Mouse (Mus musculus): ENCODE data around the gene Rab14. TPM values are rescaled to one million over a fixed set of nuclear protein-coding genes. Genes with fewer than 3 reads are reported as not detected.
A peak's percentile ranks its signal among the peaks of the same experiment; 100 is the strongest.

The Rab14 gene
- polyA plus RNA-seq, 1 experiment from 2014 or later: 426 TPM

GRCm38 (mm10) chr2:35208054-35208453 is 7.1 kb upstream of the Rab14 start:
- Histone ChIP-seq H3K27me3 (ENCODE audit: control insufficient read depth, insufficient read depth, low read length) (no peaks in the 10 kb centered on the region), H3K9me3 (ENCODE audit: control insufficient read depth, low read length) (no peaks in the 10 kb centered on the region), H3K27ac (ENCODE audit: low read depth, low read length) (no peak overlapping the region), H3K36me3 (ENCODE audit: control insufficient read depth, insufficient read depth, low read length) (no peaks in the 10 kb centered on the region), H3K9ac (replicated peaks; ENCODE audit: low read depth, low read length) (no peak overlapping the region), H3K4me1 (ENCODE audit: control insufficient read depth, insufficient read depth, low read length) (no peaks in the 10 kb centered on the region), H3K4me3 (ENCODE audit: low read depth, low read length) (no peak overlapping the region), H3K4me2 (ENCODE audit: low read depth, low read length) (no peak overlapping the region)
- 90% methylated on average over 3 of the region's 3 CpGs for WGBS
- ATAC-seq (ENCODE audit: low read depth): no peak

DNA sequence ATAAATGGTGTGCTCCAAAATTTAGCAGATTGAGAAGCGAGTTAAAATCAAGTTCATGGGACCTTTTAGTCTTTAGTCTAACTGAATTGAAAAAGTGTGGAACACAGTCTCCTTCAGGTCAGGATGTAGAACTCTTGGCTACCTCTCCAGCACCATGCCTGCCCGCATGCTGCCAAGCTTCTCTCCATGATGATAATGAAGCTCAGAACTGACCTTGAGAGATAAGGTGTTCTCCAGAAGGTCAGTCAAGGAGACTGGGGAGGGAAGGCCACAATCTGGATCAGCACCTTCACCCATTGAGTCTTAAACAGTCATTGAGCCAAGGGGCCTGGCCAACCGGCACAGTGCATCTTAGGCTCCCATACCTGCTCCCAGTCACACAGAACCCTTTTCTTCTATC is 5.8 kb upstream of the Rab14 start:
- H3K27me3 ChIP-seq (ENCODE audit: control insufficient read depth, insufficient read depth, low read length): no peaks in the 10 kb centered on the region
- H3K4me2 ChIP-seq (ENCODE audit: low read depth, low read length): no peak overlapping the region
- no peak overlapping the region for H3K4me3 ChIP-seq (ENCODE audit: low read depth, low read length)
- WGBS: 93% methylated on average over 3 of the region's 3 CpGs
- no peaks in the 10 kb centered on the region for H3K36me3 ChIP-seq (ENCODE audit: control insufficient read depth, insufficient read depth, low read length)
- no peak overlapping the region for H3K9ac ChIP-seq (replicated peaks; ENCODE audit: low read depth, low read length)
- H3K9me3 ChIP-seq (ENCODE audit: control insufficient read depth, low read length): no peaks in the 10 kb centered on the region
- no peaks in the 10 kb centered on the region for H3K4me1 ChIP-seq (ENCODE audit: control insufficient read depth, insufficient read depth, low read length)
- no peak overlapping the region for H3K27ac ChIP-seq (ENCODE audit: low read depth, low read length)
- ATAC-seq (ENCODE audit: low read depth): no peak

DNA sequence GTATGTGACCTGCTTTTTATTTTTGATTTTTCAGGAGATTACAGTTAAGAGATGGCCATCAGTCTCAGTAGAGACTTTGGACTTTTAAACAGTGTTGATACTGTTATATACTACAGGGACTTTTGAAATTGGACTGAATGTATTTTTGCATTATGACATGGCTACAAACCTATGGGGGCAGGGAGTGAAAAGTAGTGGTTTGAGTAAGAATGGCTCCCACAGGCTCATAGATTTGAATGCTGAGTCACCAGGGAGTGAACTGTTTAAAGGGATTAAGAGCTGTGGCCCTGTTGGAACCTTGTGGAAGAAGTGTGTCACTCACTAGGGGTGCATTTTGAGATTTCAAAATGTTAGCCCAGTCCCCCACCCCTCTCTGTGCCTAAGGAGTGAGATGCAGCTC is 2.8 kb upstream of the Rab14 start:
- no peak overlapping the region for H3K4me2 ChIP-seq (ENCODE audit: low read depth, low read length)
- H3K36me3 ChIP-seq (ENCODE audit: control insufficient read depth, insufficient read depth, low read length): no peaks in the 10 kb centered on the region
- no peaks in the 10 kb centered on the region for H3K27me3 ChIP-seq (ENCODE audit: control insufficient read depth, insufficient read depth, low read length)
- no peak overlapping the region for H3K9ac ChIP-seq (replicated peaks; ENCODE audit: low read depth, low read length)
- ATAC-seq (ENCODE audit: low read depth): no peak
- H3K4me3 ChIP-seq (ENCODE audit: low read depth, low read length): no peak overlapping the region
- no peaks in the 10 kb centered on the region for H3K9me3 ChIP-seq (ENCODE audit: control insufficient read depth, low read length)
- no peak overlapping the region for H3K27ac ChIP-seq (ENCODE audit: low read depth, low read length)
- peaks cover 7% of the 10 kb centered on the region; the same call in 1 of the 2 replicates for H3K4me1 ChIP-seq (ENCODE audit: control insufficient read depth, insufficient read depth, low read length)

DNA sequence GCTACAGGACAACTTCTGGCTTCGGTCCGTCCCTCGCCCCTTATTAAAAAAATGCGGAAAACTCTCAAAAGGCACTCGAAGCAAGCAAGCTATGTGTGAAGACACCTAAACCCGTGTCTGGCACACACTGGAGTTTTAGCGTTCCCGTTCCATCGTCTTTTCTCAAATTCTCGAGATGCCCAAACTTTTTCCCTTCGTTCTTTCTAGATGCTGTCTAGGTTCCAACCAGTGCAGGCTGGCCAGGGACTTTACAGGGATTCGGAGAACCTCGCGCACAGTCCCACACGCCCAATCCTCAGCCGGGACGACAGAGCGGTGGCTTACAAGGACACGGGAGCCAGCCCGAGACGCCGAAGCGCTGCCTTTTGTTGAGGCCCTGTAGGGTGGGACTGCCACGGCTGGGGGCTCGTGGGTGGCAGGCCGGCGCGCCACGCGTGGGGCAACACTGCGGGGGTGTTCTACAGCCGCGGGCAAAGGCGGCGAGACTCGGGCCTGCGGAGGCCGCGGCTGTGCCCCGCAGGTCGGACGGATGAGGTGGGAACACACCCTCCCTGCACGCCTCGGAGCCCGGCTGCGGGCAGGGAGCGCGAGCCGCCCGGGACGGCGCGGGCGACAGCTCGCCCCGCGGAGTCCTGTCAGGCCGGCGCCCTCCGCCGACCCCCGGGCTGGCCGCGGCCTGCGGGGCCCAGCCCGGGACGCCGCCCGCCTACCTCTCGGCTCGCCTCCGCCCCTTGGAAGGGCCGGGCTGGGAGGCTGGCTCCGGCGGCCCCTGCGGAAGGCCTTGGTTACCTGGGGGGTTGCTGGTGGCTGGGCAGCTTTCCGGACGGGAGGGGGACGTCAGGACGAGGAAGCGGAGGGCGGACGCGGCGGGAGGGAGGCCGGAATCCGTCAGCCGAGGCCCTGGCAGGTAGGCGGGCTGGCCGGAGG is 686 bp downstream of the Rab14 start:
- peak overlapping the region; percentile 84 for H3K4me2 ChIP-seq (ENCODE audit: low read depth, low read length)
- H3K27ac ChIP-seq (ENCODE audit: low read depth, low read length): peak overlapping the region; percentile 97
- ATAC-seq (ENCODE audit: low read depth): peak; percentile 77
- H3K4me3 ChIP-seq (ENCODE audit: low read depth, low read length): peak overlapping the region; percentile 99
- no peaks in the 10 kb centered on the region for H3K9me3 ChIP-seq (ENCODE audit: control insufficient read depth, low read length)
- peak overlapping the region; percentile 99 for H3K9ac ChIP-seq (replicated peaks; ENCODE audit: low read depth, low read length)
- no peaks in the 10 kb centered on the region for H3K36me3 ChIP-seq (ENCODE audit: control insufficient read depth, insufficient read depth, low read length)
- H3K27me3 ChIP-seq (ENCODE audit: control insufficient read depth, insufficient read depth, low read length): no peaks in the 10 kb centered on the region
- peaks cover 12% of the 10 kb centered on the region; the same call in 1 of the 2 replicates for H3K4me1 ChIP-seq (ENCODE audit: control insufficient read depth, insufficient read depth, low read length)
- WGBS: 1% methylated on average over 76 of the region's 90 CpGs

GRCm38 (mm10) chr2:35199541-35199940 is 1.4 kb downstream of the Rab14 start:
- Histone ChIP-seq H3K27me3 (ENCODE audit: control insufficient read depth, insufficient read depth, low read length) (no peaks in the 10 kb centered on the region), H3K9me3 (ENCODE audit: control insufficient read depth, low read length) (no peaks in the 10 kb centered on the region), H3K36me3 (ENCODE audit: control insufficient read depth, insufficient read depth, low read length) (no peaks in the 10 kb centered on the region), H3K9ac (replicated peaks; ENCODE audit: low read depth, low read length) (peak overlapping the region; percentile 99), H3K4me1 (ENCODE audit: control insufficient read depth, insufficient read depth, low read length) (peaks cover 12% of the 10 kb centered on the region; the same call in 1 of the 2 replicates), H3K27ac (ENCODE audit: low read depth, low read length) (no peak overlapping the region), H3K4me2 (ENCODE audit: low read depth, low read length) (peak overlapping the region; percentile 84), H3K4me3 (ENCODE audit: low read depth, low read length) (peak overlapping the region; percentile 99)
- ATAC-seq (ENCODE audit: low read depth): no peak
- WGBS: 15% methylated on average over 5 of the region's 5 CpGs

DNA sequence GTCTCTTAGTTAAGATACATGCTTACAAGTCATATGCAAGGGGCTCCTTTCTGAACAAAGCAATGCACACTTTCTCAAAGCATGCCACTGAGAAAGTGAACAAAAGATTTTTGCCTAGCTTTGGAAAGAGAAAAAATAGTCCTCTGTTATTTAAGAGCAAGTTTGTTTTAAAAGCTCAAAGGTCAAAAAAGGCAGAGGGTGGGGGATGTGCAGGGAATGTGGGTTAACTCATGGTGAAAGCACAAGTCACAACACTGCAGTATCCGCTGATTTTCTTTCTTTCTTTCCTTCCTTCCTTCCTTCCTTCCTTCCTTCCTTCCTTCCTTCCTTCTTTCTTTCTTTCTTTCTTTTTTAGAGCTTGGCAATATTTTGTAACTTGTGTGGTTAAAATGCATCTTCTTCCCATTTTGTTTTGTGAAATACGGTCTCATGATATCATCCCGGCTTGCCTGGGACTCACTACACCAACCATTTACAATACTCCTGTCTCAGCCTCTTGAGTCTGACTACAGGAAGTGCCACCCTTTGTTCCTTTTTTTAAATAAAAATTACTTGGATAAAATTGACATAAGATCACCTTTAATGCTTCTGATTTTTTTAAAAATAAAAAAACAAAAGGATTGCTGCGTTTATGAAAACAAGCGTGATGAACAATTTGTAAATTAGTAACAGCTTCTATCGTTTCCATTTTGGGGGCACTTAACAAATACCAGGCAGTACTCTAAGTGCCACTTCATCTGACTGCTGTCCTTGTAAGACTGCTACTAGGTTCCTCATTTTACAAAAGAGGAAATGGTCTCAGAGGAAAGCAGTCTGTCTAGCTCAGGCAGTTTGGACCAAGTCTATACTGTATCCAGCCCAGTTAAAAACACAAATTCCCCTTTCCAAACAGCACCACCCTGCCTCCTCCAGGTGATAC is 5.0 kb downstream of the Rab14 start:
- WGBS: 82% methylated on average over 6 of the region's 6 CpGs
- H3K4me3 ChIP-seq (ENCODE audit: low read depth, low read length): no peak overlapping the region

DNA sequence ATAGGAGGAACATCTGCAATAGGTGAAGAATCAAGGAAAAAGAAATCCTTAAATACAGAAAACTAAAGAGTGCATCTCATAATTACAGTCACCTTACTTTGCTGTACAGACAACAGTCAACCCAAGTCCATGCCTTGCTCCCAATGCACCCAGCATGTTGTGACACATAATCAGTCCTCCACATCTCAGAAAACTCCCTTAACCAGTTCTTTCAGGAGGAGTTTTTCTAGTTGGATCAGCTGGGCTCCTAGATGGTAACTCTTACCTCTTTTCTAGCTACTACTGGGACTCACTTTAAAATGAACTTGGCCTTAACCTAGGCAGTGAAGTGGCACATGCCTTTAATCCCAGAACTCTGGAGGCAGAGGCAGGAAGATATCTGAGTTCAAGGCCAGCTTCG is 6.9 kb downstream of the Rab14 start:
- no peaks in the 10 kb centered on the region for H3K27me3 ChIP-seq (ENCODE audit: control insufficient read depth, insufficient read depth, low read length)
- H3K9ac ChIP-seq (replicated peaks; ENCODE audit: low read depth, low read length): no peak overlapping the region
- ATAC-seq (ENCODE audit: low read depth): no peak
- no peaks in the 10 kb centered on the region for H3K9me3 ChIP-seq (ENCODE audit: control insufficient read depth, low read length)
- peaks cover 20% of the 10 kb centered on the region for H3K36me3 ChIP-seq (ENCODE audit: control insufficient read depth, insufficient read depth, low read length)
- no peak overlapping the region for H3K4me3 ChIP-seq (ENCODE audit: low read depth, low read length)
- H3K4me2 ChIP-seq (ENCODE audit: low read depth, low read length): no peak overlapping the region
- no peak overlapping the region for H3K27ac ChIP-seq (ENCODE audit: low read depth, low read length)
- WGBS: 91% methylated on average over 1 of the region's 1 CpGs
- H3K4me1 ChIP-seq (ENCODE audit: control insufficient read depth, insufficient read depth, low read length): peaks cover 5% of the 10 kb centered on the region; the same call in 1 of the 2 replicates

More for the DNA sequence above, 5.0 kb downstream of the Rab14 start:
- Histone ChIP-seq H3K4me1 (ENCODE audit: control insufficient read depth, insufficient read depth, low read length) (peaks cover 12% of the 10 kb centered on the region; the same call in 1 of the 2 replicates), H3K9me3 (ENCODE audit: control insufficient read depth, low read length) (no peaks in the 10 kb centered on the region), H3K36me3 (ENCODE audit: control insufficient read depth, insufficient read depth, low read length) (peaks cover 8% of the 10 kb centered on the region; the same call in 1 of the 2 replicates), H3K27ac (ENCODE audit: low read depth, low read length) (no peak overlapping the region), H3K4me2 (ENCODE audit: low read depth, low read length) (no peak overlapping the region), H3K27me3 (ENCODE audit: control insufficient read depth, insufficient read depth, low read length) (no peaks in the 10 kb centered on the region), H3K9ac (replicated peaks; ENCODE audit: low read depth, low read length) (no peak overlapping the region)
- no peak for ATAC-seq (ENCODE audit: low read depth)

DNA sequence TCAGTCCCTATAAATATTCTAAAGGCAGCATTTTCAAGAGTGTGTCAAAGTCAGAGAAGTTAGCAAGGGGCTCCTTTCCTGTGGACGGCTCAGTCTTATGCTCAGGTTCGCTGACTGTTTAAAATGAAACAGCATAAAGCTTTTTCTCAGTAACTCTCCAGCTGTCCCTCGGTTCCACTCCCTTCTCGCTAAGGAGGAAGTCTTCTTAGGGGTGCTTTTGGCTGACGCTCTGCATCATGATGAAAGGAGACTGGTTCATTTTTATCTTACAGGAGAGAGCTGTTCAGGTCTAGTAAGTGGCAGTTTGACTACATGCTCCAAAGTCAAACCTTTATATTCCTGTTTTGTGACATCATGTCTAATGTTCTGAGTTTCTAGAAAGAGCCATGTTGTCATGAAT is 12.0 kb downstream of the Rab14 start:
- H3K4me1 ChIP-seq (ENCODE audit: control insufficient read depth, insufficient read depth, low read length): no peaks in the 10 kb centered on the region
- no peak for ATAC-seq (ENCODE audit: low read depth)
- peaks cover 40% of the 10 kb centered on the region for H3K36me3 ChIP-seq (ENCODE audit: control insufficient read depth, insufficient read depth, low read length)
- H3K27ac ChIP-seq (ENCODE audit: low read depth, low read length): no peak overlapping the region
- no peak overlapping the region for H3K4me3 ChIP-seq (ENCODE audit: low read depth, low read length)
- no peaks in the 10 kb centered on the region for H3K9me3 ChIP-seq (ENCODE audit: control insufficient read depth, low read length)
- no peaks in the 10 kb centered on the region for H3K27me3 ChIP-seq (ENCODE audit: control insufficient read depth, insufficient read depth, low read length)
- 92% methylated on average over 5 of the region's 5 CpGs for WGBS
- H3K4me2 ChIP-seq (ENCODE audit: low read depth, low read length): no peak overlapping the region
- no peak overlapping the region for H3K9ac ChIP-seq (replicated peaks; ENCODE audit: low read depth, low read length)

All from neural tube, embryonic 14.5 days (tissue).